Mouse (Mus musculus): ENCODE measurements around the gene 2310057N15Rik.
"Not testable (repeated sequence)": the region's sequence is repeated elsewhere in the genome, so short reads cannot be mapped to it uniquely, and the experiment has no call there.

The 2310057N15Rik gene

GRCm38 (mm10) chr16:88774106-88774505 is at the start of gene 2310057N15Rik:
Gene 2310057N15Rik, minus strand, starts transcription at chr16:88774206.
- no peak for DNase-seq

DNA sequence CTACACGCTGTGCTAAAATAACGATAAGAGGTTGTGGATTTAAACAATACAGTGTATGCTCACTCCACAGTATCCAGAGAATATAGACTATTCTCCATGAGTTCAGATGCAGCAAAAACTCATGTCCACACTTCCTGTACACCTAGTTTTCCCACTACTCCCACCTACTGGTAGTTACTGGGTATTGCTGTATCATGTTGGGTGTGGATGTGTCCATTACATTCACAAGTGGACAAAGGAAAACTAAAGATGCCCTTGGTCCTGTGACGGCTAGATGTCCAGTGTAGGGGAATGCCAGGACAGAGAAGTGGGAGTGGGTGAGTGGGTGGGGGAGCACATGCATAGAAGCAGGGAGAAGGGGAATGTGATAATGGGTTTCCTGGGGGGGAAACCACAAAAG is 49.7 kb upstream of the 2310057N15Rik start:
- DNase-seq: peak; percentile 17 to 40

GRCm38 (mm10) chr16:88820066-88820465 is 46.1 kb upstream of the 2310057N15Rik start, which contains the start of gene Krtap15:
Gene Krtap15, plus strand, starts transcription at chr16:88820215.
- no peak for DNase-seq

GRCm38 (mm10) chr16:88811827-88812226 is 37.8 kb upstream of the 2310057N15Rik start, which contains the start of gene Gm20741:
Gene Gm20741, minus strand, starts transcription at chr16:88812220.
- no peak for DNase-seq

GRCm38 (mm10) chr16:88786786-88787185 is 12.8 kb upstream of the 2310057N15Rik start:
- no peak for DNase-seq

DNA sequence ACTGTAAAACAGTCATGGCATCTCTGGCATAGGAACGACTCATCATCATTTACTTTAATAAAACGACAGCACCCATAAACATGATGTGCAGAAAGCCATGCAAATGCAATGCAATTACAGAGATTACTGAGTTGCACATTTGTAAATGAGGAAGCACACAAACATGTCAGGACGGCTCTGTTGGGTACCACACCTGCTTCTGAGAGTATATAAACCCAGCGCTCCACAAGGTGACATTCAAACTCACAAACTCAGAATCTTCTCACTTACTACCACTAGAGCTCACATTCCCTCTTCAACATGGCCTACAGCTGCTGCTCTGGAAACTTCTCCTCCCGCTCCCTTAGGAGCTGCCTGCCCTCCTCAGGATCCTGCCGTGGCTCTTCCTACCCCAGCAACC is 3.6 kb upstream of the 2310057N15Rik start, which contains the start of gene Gm5965:
Gene Gm5965, plus strand, starts transcription at position 301 of the 400 bp plus-strand sequence.
- no peak for DNase-seq

DNA sequence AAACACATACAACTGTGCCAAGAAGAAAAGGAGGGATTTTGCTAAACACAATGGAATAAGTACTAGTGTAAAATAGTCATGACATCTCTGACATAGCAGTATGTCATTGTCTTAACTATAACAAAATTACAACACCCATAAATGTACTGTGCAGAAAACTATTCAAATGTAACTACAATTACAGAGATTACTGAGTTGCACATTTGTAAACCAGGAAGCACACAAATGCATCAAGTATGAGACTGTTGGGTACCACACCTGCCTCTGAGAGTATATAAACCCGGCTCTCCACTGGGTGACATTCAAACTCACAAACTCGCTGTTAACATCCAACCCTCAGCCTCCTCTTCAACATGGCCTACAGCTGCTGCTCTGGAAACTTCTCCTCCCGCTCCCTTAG is 15.5 kb downstream of the 2310057N15Rik start, which contains the start of gene 2310034C09Rik:
Gene 2310034C09Rik, plus strand, starts transcription at position 301 of the 400 bp plus-strand sequence.
- DNase-seq: not testable (repeated sequence)

GRCm38 (mm10) chr16:88751535-88751934 is 22.5 kb downstream of the 2310057N15Rik start, which contains the start of gene Krtap13:
Gene Krtap13, minus strand, starts transcription at chr16:88751635.
- DNase-seq: not testable (repeated sequence)

GRCm38 (mm10) chr16:88747943-88748342 is 26.1 kb downstream of the 2310057N15Rik start:
- no peak for DNase-seq

GRCm38 (mm10) chr16:88744750-88745340 is 29.2 kb downstream of the 2310057N15Rik start:
- no peak for DNase-seq

GRCm38 (mm10) chr16:88735391-88735790 is 38.6 kb downstream of the 2310057N15Rik start:
- no peak for DNase-seq

DNA sequence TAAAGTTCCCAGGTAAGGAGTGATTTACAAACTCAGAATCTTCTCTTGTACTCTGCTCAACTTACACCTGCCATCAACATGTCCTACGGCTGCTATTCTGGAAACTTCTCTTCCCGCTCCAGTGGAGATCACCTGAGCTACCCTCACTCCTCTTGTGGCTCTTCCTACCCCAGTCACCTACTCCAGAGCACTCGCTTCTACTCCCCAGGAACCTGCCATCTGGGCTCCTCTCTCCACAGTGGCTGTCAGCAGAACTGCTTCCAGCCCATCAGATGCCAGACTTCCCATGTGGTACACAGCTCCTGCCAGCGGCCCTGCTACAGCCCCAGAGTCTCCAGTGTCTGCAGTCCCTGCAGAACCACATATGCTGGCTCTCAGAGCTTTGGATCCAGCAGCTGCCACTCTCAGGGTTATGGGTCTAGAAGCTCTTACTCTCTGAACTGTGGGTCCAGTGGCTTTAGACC is 45.2 kb downstream of the 2310057N15Rik start, which contains the start of gene Krtap13-1:
Gene Krtap13-1, plus strand, starts transcription at position 51 of the 464 bp plus-strand sequence.
- no peak for DNase-seq

All from kidney, postnatal 36 days (tissue).